Mouse (Mus musculus) cerebral cortex, adult 2 months (tissue): ENCODE data around the gene Cdip1.

Source experiments
- WGBS: fragments of 180-500 bp; shearing (Covaris S2); methylation state at CpG from one replicate; pipeline ENCODE4 v1.1.7; 2018; 5-methylcytosine and 5-hydroxymethylcytosine counted together

The Cdip1 gene

GRCm38 (mm10) chr16:4713861-4714710, 76.0 kb downstream of the Cdip1 start:
- 73% methylated on average over 17 of the region's 17 CpGs for WGBS

GRCm38 (mm10) chr16:4711173-4711572, 78.9 kb downstream of the Cdip1 start:
- WGBS, result 79% methylated on average over 4 of the region's 4 CpGs

GRCm38 (mm10) chr16:4705541-4705940, 84.6 kb downstream of the Cdip1 start:
- 68% methylated on average over 4 of the region's 4 CpGs for WGBS

- WGBS, result 86% methylated on average over 1 of the region's 1 CpGs
Measured at GRCm38 (mm10) chr16:4702646-4703045, 87.4 kb downstream of the Cdip1 start.

GRCm38 (mm10) chr16:4701211-4701610, 88.9 kb downstream of the Cdip1 start:
- 89% methylated on average over 3 of the region's 3 CpGs for WGBS
